Mouse (Mus musculus): ENCODE results near the gene Osbpl11. TPM values are rescaled to one million over a fixed set of nuclear protein-coding genes. Genes with fewer than 3 reads are reported as not detected.

Osbpl11 gene
- polyA plus RNA-seq, 1 experiment from 2014 or later = 15.1 TPM

DNA sequence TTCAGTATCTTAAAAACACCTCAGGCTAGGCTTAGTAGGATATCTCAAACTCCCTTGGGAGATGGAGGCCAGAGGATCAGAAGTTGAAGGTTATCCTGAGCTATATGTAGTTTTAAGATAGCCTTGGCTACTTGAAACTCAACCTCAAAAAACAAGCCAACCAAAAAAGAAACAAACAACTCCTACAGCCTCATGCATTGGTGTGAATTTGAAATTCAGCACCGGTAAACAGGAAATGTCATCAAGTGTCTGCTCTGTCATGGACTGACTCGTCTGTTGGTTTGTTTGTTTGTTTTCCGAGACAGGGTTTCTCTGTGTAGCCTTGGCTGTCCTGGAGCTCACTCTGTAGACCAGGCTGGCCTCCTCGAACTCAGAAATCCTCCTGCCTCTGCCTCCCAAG, 87.0 kb downstream of the Osbpl11 start:
- DNase-seq (ENCODE audit: low spot score) (no peak), ATAC-seq (replicated peaks; ENCODE audit: low FRiP score) (no peak)
- Histone ChIP-seq H3K9ac (ENCODE audit: low read depth, low read length) (no peak overlapping the region), H3K36me3 (ENCODE audit: control insufficient read depth, insufficient read depth, low read length) (no peaks in the 10 kb centered on the region; the same call in 1 of the 2 replicates), H3K9me3 (ENCODE audit: control insufficient read depth, low read length) (no peaks in the 10 kb centered on the region), H3K4me3 (ENCODE audit: low read depth, low read length) (no peak overlapping the region), H3K4me1 (replicated peaks; ENCODE audit: control insufficient read depth, insufficient read depth, low read length) (no peaks in the 10 kb centered on the region), H3K27me3 (replicated peaks; ENCODE audit: control insufficient read depth, insufficient read depth, low read length) (no peaks in the 10 kb centered on the region), H3K4me2 (no peak overlapping the region), H3K27ac (ENCODE audit: low read depth, low read length) (no peak overlapping the region)
- WGBS = 81% methylated on average over 4 of the region's 4 CpGs

DNA sequence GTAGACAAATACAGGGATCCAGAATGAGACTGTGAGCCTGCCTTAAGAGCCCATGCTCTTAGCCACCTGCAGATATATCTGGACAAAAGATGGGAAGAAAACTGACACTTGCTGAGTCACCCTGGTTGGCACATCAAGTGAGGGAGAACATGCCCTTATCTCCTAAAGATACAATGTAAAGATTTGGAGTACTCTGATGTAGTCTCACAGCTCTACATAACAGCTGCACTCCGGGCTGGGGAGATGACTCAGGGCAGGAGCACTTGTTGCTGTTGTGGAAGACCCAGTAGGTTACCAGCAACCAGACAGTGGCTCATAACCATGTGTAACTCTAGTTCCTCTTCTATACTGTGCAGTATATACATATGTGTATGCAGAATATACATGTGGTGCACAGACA, 98.2 kb downstream of the Osbpl11 start:
- no peak for DNase-seq (ENCODE audit: low spot score)
- H3K27ac ChIP-seq (ENCODE audit: low read depth, low read length) = no peak overlapping the region
- no peak overlapping the region for H3K9ac ChIP-seq (ENCODE audit: low read depth, low read length)
- WGBS = 71% methylated on average over 1 of the region's 1 CpGs
- peaks cover 6% of the 10 kb centered on the region; the same call in 1 of the 2 replicates for H3K36me3 ChIP-seq (ENCODE audit: control insufficient read depth, insufficient read depth, low read length)
- no peak overlapping the region for H3K4me2 ChIP-seq
- no peaks in the 10 kb centered on the region for H3K9me3 ChIP-seq (ENCODE audit: control insufficient read depth, low read length)
- no peaks in the 10 kb centered on the region for H3K27me3 ChIP-seq (replicated peaks; ENCODE audit: control insufficient read depth, insufficient read depth, low read length)
- H3K4me3 ChIP-seq (ENCODE audit: low read depth, low read length) = no peak overlapping the region
- ATAC-seq (replicated peaks; ENCODE audit: low FRiP score) = no peak
- H3K4me1 ChIP-seq (replicated peaks; ENCODE audit: control insufficient read depth, insufficient read depth, low read length) = no peaks in the 10 kb centered on the region

GRCm38 (mm10) chr16:33288536-33288935, 103.7 kb downstream of the Osbpl11 start:
- no peak overlapping the region for H3K9ac ChIP-seq (ENCODE audit: low read depth, low read length)
- no peak overlapping the region for H3K27ac ChIP-seq (ENCODE audit: low read depth, low read length)
- WGBS = 85% methylated on average over 9 of the region's 9 CpGs
- no peaks in the 10 kb centered on the region for H3K4me1 ChIP-seq (replicated peaks; ENCODE audit: control insufficient read depth, insufficient read depth, low read length)
- H3K27me3 ChIP-seq (replicated peaks; ENCODE audit: control insufficient read depth, insufficient read depth, low read length) = no peaks in the 10 kb centered on the region
- DNase-seq (ENCODE audit: low spot score) (no peak), ATAC-seq (replicated peaks; ENCODE audit: low FRiP score) (no peak)
- H3K36me3 ChIP-seq (ENCODE audit: control insufficient read depth, insufficient read depth, low read length) = peaks cover 30% of the 10 kb centered on the region
- H3K9me3 ChIP-seq (ENCODE audit: control insufficient read depth, low read length) = no peaks in the 10 kb centered on the region
- no peak overlapping the region for H3K4me3 ChIP-seq (ENCODE audit: low read depth, low read length)
- H3K4me2 ChIP-seq = no peak overlapping the region

DNA sequence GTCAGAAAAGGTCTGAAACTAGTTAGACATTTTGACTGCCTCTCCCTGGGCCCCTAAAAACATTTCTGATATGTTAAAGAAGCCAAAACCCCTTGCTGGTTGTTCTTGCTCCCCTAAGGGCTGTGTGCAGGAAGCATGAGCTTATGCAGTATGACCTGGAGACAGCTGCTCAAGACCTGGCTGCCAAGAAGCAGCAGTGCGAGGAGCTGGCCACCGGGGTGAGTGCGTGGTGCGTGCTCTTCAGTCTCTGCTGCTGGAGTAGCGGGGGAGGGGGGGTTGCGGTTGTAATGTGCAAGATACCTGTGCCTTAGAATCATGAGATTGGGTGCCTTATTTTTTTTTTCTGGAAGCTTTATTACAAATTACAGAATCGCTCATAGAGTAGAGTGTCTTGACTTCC, 105.1 kb downstream of the Osbpl11 start:
- Histone ChIP-seq H3K4me3 (ENCODE audit: low read depth, low read length) (no peak overlapping the region), H3K27me3 (replicated peaks; ENCODE audit: control insufficient read depth, insufficient read depth, low read length) (no peaks in the 10 kb centered on the region), H3K36me3 (ENCODE audit: control insufficient read depth, insufficient read depth, low read length) (peaks cover 35% of the 10 kb centered on the region), H3K4me2 (no peak overlapping the region), H3K4me1 (replicated peaks; ENCODE audit: control insufficient read depth, insufficient read depth, low read length) (no peaks in the 10 kb centered on the region), H3K9ac (ENCODE audit: low read depth, low read length) (no peak overlapping the region), H3K27ac (ENCODE audit: low read depth, low read length) (no peak overlapping the region), H3K9me3 (ENCODE audit: control insufficient read depth, low read length) (no peaks in the 10 kb centered on the region)
- no peak for DNase-seq (ENCODE audit: low spot score)
- ATAC-seq (replicated peaks; ENCODE audit: low FRiP score) = no peak
- WGBS = 87% methylated on average over 7 of the region's 7 CpGs

DNA sequence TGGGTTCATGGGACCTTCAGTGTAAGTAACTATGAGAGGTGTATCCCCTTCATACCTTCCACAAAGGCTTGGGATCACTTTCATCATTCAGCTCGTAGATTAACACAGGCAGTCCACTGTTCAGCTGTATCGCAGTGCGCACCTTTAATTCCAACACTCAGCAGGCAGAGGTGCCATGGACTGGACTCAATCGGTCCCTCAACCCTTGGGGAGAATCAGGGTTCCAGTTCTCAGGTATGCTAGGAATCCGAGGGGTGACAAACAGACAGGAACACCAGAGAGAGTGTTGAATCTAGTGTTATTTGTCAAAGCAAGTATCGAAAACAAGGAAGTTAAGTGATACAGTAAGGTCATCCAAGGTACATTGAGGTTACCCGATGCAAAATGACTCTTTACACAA, 107.4 kb downstream of the Osbpl11 start:
- no peak for DNase-seq (ENCODE audit: low spot score)
- Histone ChIP-seq H3K9me3 (ENCODE audit: control insufficient read depth, low read length) (no peaks in the 10 kb centered on the region), H3K4me2 (no peak overlapping the region), H3K4me1 (replicated peaks; ENCODE audit: control insufficient read depth, insufficient read depth, low read length) (no peaks in the 10 kb centered on the region), H3K9ac (ENCODE audit: low read depth, low read length) (no peak overlapping the region), H3K27ac (ENCODE audit: low read depth, low read length) (no peak overlapping the region), H3K36me3 (ENCODE audit: control insufficient read depth, insufficient read depth, low read length) (peaks cover 36% of the 10 kb centered on the region), H3K4me3 (ENCODE audit: low read depth, low read length) (no peak overlapping the region), H3K27me3 (replicated peaks; ENCODE audit: control insufficient read depth, insufficient read depth, low read length) (no peaks in the 10 kb centered on the region)
- 89% methylated on average over 7 of the region's 7 CpGs for WGBS
- no peak for ATAC-seq (replicated peaks; ENCODE audit: low FRiP score)

Other genes with a start within 250 kb of the Osbpl11 start
- gene Iqcg, start 128.9 kb upstream of the Osbpl11 start, polyA plus RNA-seq (2014; fragmentation: Nextera tagmentation; extraction: Ambion mirVana) = 4.1 and 4.2 TPM in 2 replicates
- gene Rpl35a, start 128.6 kb upstream of the Osbpl11 start, polyA plus RNA-seq (2014; fragmentation: Nextera tagmentation; extraction: Ambion mirVana) = 1,254 and 1,406 TPM in 2 replicates
- 1.5 and 2.8 TPM in 2 replicates for gene Lmln, start 122.5 kb upstream of the Osbpl11 start, polyA plus RNA-seq (2014; fragmentation: Nextera tagmentation; extraction: Ambion mirVana)
- gene Snx4, start 66.4 kb downstream of the Osbpl11 start, polyA plus RNA-seq (2014; fragmentation: Nextera tagmentation; extraction: Ambion mirVana) = 57.8 and 63.5 TPM in 2 replicates
- 27.5 and 32.1 TPM in 2 replicates for gene Zfp148, start 195.8 kb downstream of the Osbpl11 start, polyA plus RNA-seq (2014; fragmentation: Nextera tagmentation; extraction: Ambion mirVana)

Measured in liver, embryonic 11.5 days (tissue).